Mouse (Mus musculus): ENCODE data around the gene Gm5773. TPM values are rescaled to one million over a fixed set of nuclear protein-coding genes. Genes with fewer than 3 reads are reported as not detected.

Gm5773 gene
- total RNA-seq (2023): not detected

GRCm38 (mm10) chr3:93772700-93773099, at the start of gene Gm5773:
Gene Gm5773, plus strand, starts transcription at chr3:93773000.

GRCm38 (mm10) chr3:93796098-93796497, 23.3 kb downstream of the Gm5773 start, which contains the start of gene Tdpoz4:
Gene Tdpoz4, plus strand, starts transcription at chr3:93796398.

Other genes with a start within 250 kb of the Gm5773 start
- 100 to 1,000 TPM; 194 to 222 TPM for gene S100a10, start 217.9 kb upstream of the Gm5773 start, total RNA-seq (2023)
- not detected for gene Tdpoz2, start 120.3 kb upstream of the Gm5773 start, total RNA-seq (2023)
- gene Tdpoz1, start 96.7 kb upstream of the Gm5773 start, total RNA-seq (2023): not detected
- not detected for gene Gm37596, start 79.9 kb upstream of the Gm5773 start, total RNA-seq (2023)
- not detected for gene Tdpoz4, start 23.4 kb downstream of the Gm5773 start, total RNA-seq (2023)
- gene Tdpoz3, start 53.0 kb downstream of the Gm5773 start, total RNA-seq (2023): not detected
- not detected for gene Gm9117, start 170.5 kb downstream of the Gm5773 start, total RNA-seq (2023)
- gene Tdpoz5, start 188.3 kb downstream of the Gm5773 start, total RNA-seq (2023): not detected